ENCODE assay signal across 8 mouse cellular contexts in the genomic region with DNA sequence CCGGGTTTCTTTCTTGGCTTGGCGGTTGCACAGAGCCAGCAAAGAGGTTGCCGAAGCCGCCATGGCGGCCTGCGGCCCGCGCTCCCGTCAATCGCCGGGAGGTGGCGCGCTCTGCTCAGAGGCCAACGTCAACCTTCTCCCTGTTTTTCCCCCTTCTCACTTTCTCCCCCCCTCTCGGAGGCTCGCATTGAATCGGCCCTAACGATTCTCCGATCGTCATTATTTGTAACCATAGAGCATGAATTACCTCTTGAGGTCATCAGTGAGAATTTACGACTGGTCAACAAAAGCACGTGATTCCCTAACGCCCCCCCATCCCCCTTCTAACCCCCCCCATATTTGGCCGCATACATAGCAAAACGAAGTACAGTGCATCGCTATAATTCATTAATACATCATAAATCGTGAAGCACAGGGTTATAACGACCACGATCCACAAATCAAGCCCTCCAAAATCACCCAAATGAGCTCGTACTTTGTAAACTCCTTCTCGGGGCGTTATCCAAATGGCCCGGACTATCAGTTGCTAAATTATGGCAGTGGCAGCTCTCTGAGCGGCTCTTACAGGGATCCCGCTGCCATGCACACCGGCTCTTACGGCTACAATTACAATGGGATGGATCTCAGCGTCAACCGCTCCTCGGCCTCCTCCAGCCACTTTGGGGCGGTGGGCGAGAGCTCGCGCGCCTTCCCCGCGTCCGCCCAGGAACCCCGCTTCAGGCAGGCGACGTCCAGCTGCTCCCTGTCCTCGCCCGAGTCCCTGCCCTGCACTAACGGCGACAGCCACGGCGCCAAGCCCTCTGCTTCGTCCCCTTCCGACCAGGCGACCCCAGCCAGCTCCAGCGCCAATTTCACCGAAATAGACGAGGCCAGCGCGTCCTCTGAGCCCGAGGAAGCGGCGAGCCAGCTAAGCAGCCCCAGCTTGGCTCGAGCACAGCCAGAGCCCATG. TPM values are rescaled to one million over a fixed set of nuclear protein-coding genes. Genes with fewer than 3 reads are reported as not detected.
A peak's percentile ranks its signal among the peaks of the same experiment; 100 is the strongest.
DNase-seq lines count a peak whose midpoint lies in the region; ATAC-seq lines count a peak whose summit lies in the region.

A gene (plus strand): TSS at position 186 of the 949 bp plus-strand sequence.

- DNase-seq in forebrain, embryonic 11.5 days (ENCODE audit: low spot score) = peak; percentile 92
- peak; percentile 75 for DNase-seq in T-cell, adult 2 months (ENCODE audit: low spot score)
- peak; percentile 43 for DNase-seq in gastrocnemius, adult 18-20 months (ENCODE audit: low spot score)
- DNase-seq in induced T-regulatory cell, adult 2 months (ENCODE audit: low read depth) = peak; percentile 78
- DNase-seq in liver, embryonic 13.5 days = no peak
- DNase-seq in neural tube, embryonic 11.5 days (ENCODE audit: low spot score) = peak; percentile 94
- DNase-seq in right cerebral cortex, postnatal 36 days (ENCODE audit: low spot score in 2 of 2) = no peak

- peaks cover 3% of the 10 kb centered on the region; the same call in 1 of the 2 replicates for H3K4me1 ChIP-seq in forebrain, embryonic 11.5 days (replicated peaks; ENCODE audit: control insufficient read depth, insufficient read depth, low read length)
- H3K4me1 ChIP-seq in forebrain, embryonic 13.5 days = peaks cover 7% of the 10 kb centered on the region; the same call in 1 of the 2 replicates
- H3K4me1 ChIP-seq in liver, embryonic 13.5 days (replicated peaks) = peaks cover 4% of the 10 kb centered on the region; the same call in 1 of the 2 replicates
- H3K4me1 ChIP-seq in neural tube, embryonic 11.5 days (ENCODE audit: control insufficient read depth, insufficient read depth, low read length) = peaks cover 20% of the 10 kb centered on the region

- WGBS in forebrain, embryonic 11.5 days = under 1% methylated on average over 69 of the region's 69 CpGs
- WGBS in forebrain, embryonic 13.5 days = 1% methylated on average over 69 of the region's 69 CpGs
- 1% methylated on average over 69 of the region's 69 CpGs for WGBS in liver, embryonic 13.5 days (ENCODE audit: insufficient replicate concordance)
- WGBS in neural tube, embryonic 11.5 days = under 1% methylated on average over 69 of the region's 69 CpGs

- no peaks in the 10 kb centered on the region for H3K36me3 ChIP-seq in forebrain, embryonic 11.5 days (ENCODE audit: control insufficient read depth, insufficient read depth, low read length)
- H3K36me3 ChIP-seq in forebrain, embryonic 13.5 days (ENCODE audit: poor library complexity, severe bottlenecking) = no peaks in the 10 kb centered on the region
- H3K36me3 ChIP-seq in liver, embryonic 13.5 days = no peaks in the 10 kb centered on the region
- H3K36me3 ChIP-seq in neural tube, embryonic 11.5 days (ENCODE audit: control insufficient read depth, insufficient read depth, low read length) = no peaks in the 10 kb centered on the region; the same call in 1 of the 2 replicates

- ATAC-seq in forebrain, embryonic 11.5 days (replicated peaks; ENCODE audit: low FRiP score) = no peak
- ATAC-seq in forebrain, embryonic 13.5 days = no peak
- ATAC-seq in liver, embryonic 13.5 days (ENCODE audit: low read depth) = no peak
- ATAC-seq in neural tube, embryonic 11.5 days (ENCODE audit: insufficient read depth, low FRiP score, low TSS enrichment) = peak; percentile 50

- no peak within 1 kb of the TSS for H3K27ac ChIP-seq in forebrain, embryonic 11.5 days (ENCODE audit: low read depth, low read length)
- H3K27ac ChIP-seq in forebrain, embryonic 13.5 days = no peak within 1 kb of the TSS
- no peak within 1 kb of the TSS for H3K27ac ChIP-seq in liver, embryonic 13.5 days
- peak within 1 kb of the TSS; percentile 100 for H3K27ac ChIP-seq in neural tube, embryonic 11.5 days (ENCODE audit: low read depth, low read length)

- H3K27me3 ChIP-seq in forebrain, embryonic 11.5 days (ENCODE audit: control insufficient read depth, insufficient read depth, low read length) = peaks cover 100% of the 10 kb centered on the region
- H3K27me3 ChIP-seq in forebrain, embryonic 13.5 days = peaks cover 100% of the 10 kb centered on the region
- H3K27me3 ChIP-seq in liver, embryonic 13.5 days = peaks cover 100% of the 10 kb centered on the region
- 0 out of 2 replicates have a peak, but pooled peaks cover 2% of the 10 kb centered on the region for H3K27me3 ChIP-seq in neural tube, embryonic 11.5 days (ENCODE audit: control insufficient read depth, insufficient read depth, low read length)

- no peaks in the 10 kb centered on the region for H3K9me3 ChIP-seq in forebrain, embryonic 11.5 days (ENCODE audit: control insufficient read depth, low read length)
- no peaks in the 10 kb centered on the region for H3K9me3 ChIP-seq in forebrain, embryonic 13.5 days (replicated peaks)
- no peaks in the 10 kb centered on the region for H3K9me3 ChIP-seq in liver, embryonic 13.5 days (replicated peaks)
- no peaks in the 10 kb centered on the region for H3K9me3 ChIP-seq in neural tube, embryonic 11.5 days (ENCODE audit: control insufficient read depth, low read length)

- 0 out of 2 replicates have a peak within 1 kb of the TSS, but pooled peaks have one; percentile 8 for H3K4me2 ChIP-seq in forebrain, embryonic 11.5 days (ENCODE audit: low read depth, low read length, severe bottlenecking)
- no peak within 1 kb of the TSS for H3K4me2 ChIP-seq in forebrain, embryonic 13.5 days
- H3K4me2 ChIP-seq in liver, embryonic 13.5 days = peak within 1 kb of the TSS; percentile 48
- H3K4me2 ChIP-seq in neural tube, embryonic 11.5 days (ENCODE audit: low read depth) = peak within 1 kb of the TSS; percentile 100

- H3K4me3 ChIP-seq in forebrain, embryonic 11.5 days (ENCODE audit: low read depth, low read length) = no peak within 1 kb of the TSS
- no peak within 1 kb of the TSS for H3K4me3 ChIP-seq in forebrain, embryonic 13.5 days
- peak within 1 kb of the TSS; percentile 30 for H3K4me3 ChIP-seq in liver, embryonic 13.5 days (replicated peaks)
- peak within 1 kb of the TSS; percentile 96 for H3K4me3 ChIP-seq in neural tube, embryonic 11.5 days (ENCODE audit: low read depth, low read length)

- no peak within 1 kb of the TSS for H3K9ac ChIP-seq in forebrain, embryonic 11.5 days (ENCODE audit: low read length)
- no peak within 1 kb of the TSS for H3K9ac ChIP-seq in forebrain, embryonic 13.5 days
- peak within 1 kb of the TSS; percentile 36 for H3K9ac ChIP-seq in liver, embryonic 13.5 days
- H3K9ac ChIP-seq in neural tube, embryonic 11.5 days (ENCODE audit: low read length) = peak within 1 kb of the TSS; percentile 100

RNA-seq across cellular contexts. Expression of the gene that starts here (rescaled TPM):
- polyA plus RNA-seq in forebrain, embryonic 11.5 days (2014; fragmentation: Nextera tagmentation; extraction: Ambion mirVana) = 0.21 TPM in 1 of 2 replicates, not detected in the other
- polyA plus RNA-seq in forebrain, embryonic 13.5 days (2015; fragmentation: Nextera tagmentation; extraction: Ambion mirVana) = 0.09 TPM in 1 of 2 replicates, not detected in the other
- under 1 TPM; 0.09 to 0.14 TPM for total RNA-seq in gastrocnemius, adult 18-20 months (2021)
- 0.44 and 0.58 TPM in 2 replicates for polyA plus RNA-seq in liver, embryonic 13.5 days (2015; fragmentation: Nextera tagmentation; extraction: Ambion mirVana)
- 49.0 and 49.1 TPM in 2 replicates for polyA plus RNA-seq in neural tube, embryonic 11.5 days (2014; fragmentation: Nextera tagmentation; extraction: Ambion mirVana)

Comparison
In these comparisons a context has a peak if more than half of its experiments do, and no peak if none do; other contexts are left out.
1. RNA of the gene that starts here (polyA plus RNA-seq): 49.0 to 49.1 TPM in neural tube, embryonic 11.5 days; 0.44 to 0.58 TPM in liver, embryonic 13.5 days, 0.09 TPM in forebrain, embryonic 13.5 days and 0.21 TPM in forebrain, embryonic 11.5 days; every median in the first group is over 10 times any median in the second.
2. Peak in DNase-seq and H3K4me2 ChIP-seq in forebrain, embryonic 11.5 days; RNA of the gene not detected or under 1 TPM.
3. Peak in DNase-seq in gastrocnemius, adult 18-20 months; RNA of the gene not detected or under 1 TPM.
4. DNase-seq: peak in T-cell, adult 2 months (single experiment), induced T-regulatory cell, adult 2 months (single experiment) and neural tube, embryonic 11.5 days (single experiment); none in liver, embryonic 13.5 days (single experiment) and right cerebral cortex, postnatal 36 days (0 of 2).
5. H3K4me3 ChIP-seq: peak in liver, embryonic 13.5 days (single experiment) and neural tube, embryonic 11.5 days (single experiment); none in forebrain, embryonic 11.5 days (single experiment) and forebrain, embryonic 13.5 days (single experiment).
6. H3K9ac ChIP-seq: peak in liver, embryonic 13.5 days (single experiment) and neural tube, embryonic 11.5 days (single experiment); none in forebrain, embryonic 11.5 days (single experiment) and forebrain, embryonic 13.5 days (single experiment).